Mouse (Mus musculus): ENCODE measurements around the gene Casc4. TPM values are rescaled to one million over a fixed set of nuclear protein-coding genes. Genes with fewer than 3 reads are reported as not detected.
A peak's percentile ranks its signal among the peaks of the same experiment; 100 is the strongest.

The Casc4 gene
- 0.23 and 0.40 TPM in 2 replicates for total RNA-seq (2015)
- 0.51 and 1.3 TPM in 2 replicates for total RNA-seq (2017)

DNA sequence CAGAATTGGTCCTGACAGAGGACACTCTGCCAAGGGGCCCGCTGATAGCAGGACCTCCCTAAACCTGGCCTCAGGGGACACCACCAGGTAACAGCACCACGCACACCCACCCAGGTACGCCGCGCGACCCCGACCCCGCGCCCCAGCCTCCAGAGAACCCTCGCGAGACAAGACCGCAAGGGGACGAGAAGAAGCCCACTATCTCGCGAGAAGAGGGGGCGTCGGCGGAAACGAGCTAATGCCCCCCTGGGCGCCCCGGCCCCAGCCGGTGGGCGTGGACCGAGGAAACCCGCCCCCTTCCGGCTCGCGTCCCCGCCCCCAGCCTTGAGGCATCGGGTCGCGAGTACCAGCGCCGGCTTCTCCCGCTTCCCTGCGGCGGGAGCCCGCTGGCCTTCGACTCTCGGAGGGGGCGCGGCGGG lies at the start of gene Casc4:
TSS of gene Casc4 (plus strand) at position 339 of the 419 bp plus-strand sequence.
- ATAC-seq (ENCODE audit: poor library complexity, severe bottlenecking) = peak; percentile 71

DNA sequence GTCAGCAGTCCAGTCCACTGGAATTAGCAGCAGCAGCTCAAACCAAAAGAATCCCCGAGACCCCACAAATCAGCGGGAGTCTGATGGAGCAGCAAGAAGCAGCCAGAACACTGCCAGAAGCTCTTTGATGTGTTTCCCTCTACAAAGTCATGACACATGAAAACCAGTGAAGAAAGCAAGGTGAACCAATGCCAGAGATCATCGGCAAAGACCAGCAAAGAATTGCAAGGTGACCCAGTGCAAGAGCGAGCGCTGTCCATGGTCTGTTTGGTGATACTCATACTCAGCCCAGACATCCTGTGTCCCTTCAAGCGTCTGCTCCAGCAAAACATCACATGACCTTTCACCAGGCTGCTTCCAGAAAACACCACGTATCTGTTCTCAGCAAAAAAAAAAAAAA lies 45.0 kb upstream of the Casc4 start:
- ATAC-seq (ENCODE audit: poor library complexity, severe bottlenecking) = no peak

DNA sequence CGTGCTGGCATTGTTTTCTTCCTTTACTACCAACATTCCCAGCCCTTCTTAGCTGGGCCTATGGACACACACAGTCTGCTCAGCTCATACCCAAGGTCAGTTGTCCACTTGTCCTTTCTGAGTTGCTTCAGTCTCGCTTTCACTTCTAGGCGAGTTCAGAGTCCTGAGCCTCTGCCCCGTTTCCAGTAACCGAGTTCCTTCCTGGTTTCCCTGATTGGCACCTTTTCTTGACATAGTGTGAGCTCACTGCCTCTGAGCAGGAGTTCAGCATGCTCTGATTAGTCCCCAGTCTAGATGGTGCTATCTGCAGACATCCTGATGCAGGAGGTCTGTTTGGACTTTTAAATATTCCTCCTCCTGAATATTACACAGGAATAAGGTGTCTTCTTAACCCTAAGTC lies 42.1 kb upstream of the Casc4 start:
- no peak for ATAC-seq (ENCODE audit: poor library complexity, severe bottlenecking)

DNA sequence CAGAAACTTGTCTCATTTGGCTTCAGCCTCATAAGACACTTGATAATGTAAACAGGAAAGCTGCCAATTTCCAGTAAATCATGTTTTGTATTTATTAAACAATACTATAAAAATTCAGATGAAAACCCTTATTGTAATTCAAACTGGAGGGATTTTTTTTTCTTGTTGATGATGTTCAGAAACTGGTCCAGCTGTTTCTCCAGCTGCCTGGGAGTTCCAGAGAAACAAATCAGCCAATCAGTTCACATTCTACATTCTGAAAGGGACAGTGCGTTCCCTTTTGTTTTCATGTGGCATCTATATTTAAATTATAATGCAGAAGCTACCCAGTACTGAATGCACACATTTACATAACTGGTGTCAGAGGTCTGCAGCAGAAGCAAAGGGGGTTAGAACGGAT lies 40.6 kb upstream of the Casc4 start:
- no peak for ATAC-seq (ENCODE audit: poor library complexity, severe bottlenecking)

DNA sequence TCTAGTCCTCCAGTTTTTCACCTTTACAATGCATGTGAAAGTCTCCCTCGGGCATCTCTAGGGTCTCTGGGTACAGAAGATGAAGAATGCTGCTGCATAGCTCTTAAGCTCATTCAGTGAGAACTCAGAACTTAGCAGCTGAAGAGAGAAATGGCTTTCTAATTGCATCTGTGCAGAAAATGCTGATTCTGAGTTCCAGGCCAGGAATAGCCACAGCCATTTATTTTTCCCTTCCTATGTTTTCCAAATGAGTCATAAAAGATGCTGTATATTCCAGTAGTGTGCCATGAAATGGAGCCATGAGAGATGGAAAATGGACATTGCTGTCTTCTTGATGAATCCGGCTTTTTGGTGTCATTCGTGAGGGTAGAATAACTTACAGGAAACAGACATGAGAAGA lies 38.4 kb upstream of the Casc4 start:
- no peak for ATAC-seq (ENCODE audit: poor library complexity, severe bottlenecking)

DNA sequence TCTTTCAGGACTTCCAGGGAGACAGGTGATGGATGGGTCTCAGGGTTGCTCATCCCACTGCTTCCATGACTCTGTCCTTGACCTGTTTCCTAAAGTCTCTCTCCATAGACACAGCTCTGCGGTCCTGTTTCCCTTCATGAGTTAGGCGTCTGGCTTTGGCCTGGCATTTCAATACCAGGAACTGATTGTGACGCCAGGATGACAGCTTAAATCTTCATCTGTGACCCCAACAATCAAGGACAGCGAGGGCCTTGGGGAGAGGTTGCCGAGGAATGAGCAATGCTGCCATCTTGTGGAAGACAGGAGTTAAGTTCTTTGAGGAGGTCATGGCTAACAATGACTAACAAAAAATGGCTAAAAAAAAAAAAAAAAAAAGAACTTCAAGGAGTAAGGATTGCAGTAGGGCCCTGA lies 34.3 kb upstream of the Casc4 start:
- peak; percentile 60 for ATAC-seq (ENCODE audit: poor library complexity, severe bottlenecking)

DNA sequence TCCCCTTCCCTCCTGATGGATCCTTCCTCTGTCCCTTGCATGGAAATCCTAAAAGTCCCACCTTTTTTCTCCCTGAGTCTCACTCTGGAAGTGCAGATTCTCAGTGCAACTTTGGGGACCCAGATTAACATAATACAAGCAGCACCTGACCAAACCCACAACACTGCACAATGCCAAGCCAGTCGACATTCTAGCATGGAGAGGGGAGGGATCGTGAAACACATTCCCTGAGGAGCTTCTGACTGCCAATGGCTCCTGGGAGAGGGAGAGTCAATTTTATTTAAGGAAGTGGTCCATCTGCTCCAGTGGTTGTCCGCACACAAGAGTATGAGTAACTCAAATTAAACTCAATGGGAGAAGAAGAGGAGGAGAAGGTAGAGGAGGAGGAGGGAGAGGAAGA lies 31.8 kb upstream of the Casc4 start:
- no peak for ATAC-seq (ENCODE audit: poor library complexity, severe bottlenecking)

DNA sequence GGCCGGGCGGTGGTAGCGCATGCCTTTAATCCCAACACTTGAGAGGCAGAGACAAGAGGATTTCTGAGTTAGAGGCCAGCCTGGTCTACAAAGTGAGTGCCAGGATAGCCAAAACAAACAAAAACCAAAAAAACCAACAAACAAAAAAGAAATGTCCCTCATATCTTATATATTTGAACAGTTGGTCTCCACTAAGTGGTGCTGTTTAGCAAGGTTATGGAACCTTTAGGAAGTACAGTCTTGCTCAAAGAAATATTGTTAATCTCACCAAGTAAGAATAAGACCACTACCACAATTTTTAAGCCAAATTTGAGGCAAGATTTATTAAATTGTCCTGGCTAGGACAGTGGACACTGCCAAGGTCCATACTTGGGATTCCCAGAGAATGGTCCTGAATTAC lies 25.3 kb upstream of the Casc4 start:
- ATAC-seq (ENCODE audit: poor library complexity, severe bottlenecking) = no peak

DNA sequence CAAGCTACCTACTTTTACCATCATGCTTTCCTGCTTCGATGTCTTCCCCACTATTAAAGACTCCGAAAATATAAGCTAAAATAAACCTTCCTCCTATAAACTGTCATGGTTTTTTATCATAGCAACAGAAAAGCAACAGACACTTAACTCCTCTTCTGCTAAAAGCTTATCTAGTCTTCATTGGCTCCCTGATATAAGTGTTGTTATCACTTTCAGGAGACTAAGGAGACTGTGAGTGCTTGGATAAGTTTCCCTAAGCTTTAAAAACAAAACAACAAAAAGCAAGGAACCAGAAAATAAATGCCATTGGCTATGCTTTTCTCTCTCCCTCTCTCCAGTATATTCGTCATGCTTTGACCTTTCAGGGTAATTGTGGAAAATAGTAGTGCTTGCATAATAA lies 24.5 kb upstream of the Casc4 start:
- ATAC-seq (ENCODE audit: poor library complexity, severe bottlenecking) = no peak

DNA sequence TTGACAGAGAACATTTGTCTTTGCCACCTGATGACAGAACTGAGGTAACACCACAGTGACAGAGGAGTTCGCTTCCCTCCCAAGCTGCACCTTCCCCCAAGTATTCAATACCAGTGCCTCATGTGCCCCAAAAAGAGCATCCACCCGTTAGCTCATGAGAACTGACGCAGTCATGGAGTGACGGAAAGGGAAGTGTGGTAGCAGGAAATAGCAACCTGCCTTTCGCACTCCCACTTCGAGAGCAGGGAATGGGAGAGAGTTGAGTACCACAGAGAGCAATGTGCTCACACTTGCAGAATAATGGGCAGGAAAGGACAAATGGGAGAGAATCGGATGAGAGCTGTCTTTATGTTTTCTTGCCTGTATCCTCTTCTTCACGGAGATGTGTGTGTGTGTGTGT lies 20.7 kb upstream of the Casc4 start:
- no peak for ATAC-seq (ENCODE audit: poor library complexity, severe bottlenecking)

DNA sequence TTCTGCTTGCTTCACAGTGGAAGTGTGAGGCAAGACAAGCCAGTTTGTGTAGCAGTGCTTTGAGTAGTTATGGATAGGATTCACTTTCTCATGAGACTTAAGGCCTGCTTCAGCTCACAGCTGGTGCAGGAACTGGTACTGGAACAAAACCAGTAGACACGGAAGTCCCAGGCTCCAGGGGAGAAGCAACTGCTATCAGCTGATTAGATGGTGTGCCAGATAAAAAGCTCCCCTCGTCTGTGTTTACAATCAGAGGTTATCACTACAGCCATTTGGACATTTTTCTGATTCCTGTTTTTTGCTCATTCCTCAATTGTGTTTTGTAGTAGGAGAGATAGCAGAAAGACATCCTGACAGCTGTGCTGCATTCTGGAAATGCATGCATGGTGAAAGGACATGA lies 14.7 kb upstream of the Casc4 start:
- no peak for ATAC-seq (ENCODE audit: poor library complexity, severe bottlenecking)

DNA sequence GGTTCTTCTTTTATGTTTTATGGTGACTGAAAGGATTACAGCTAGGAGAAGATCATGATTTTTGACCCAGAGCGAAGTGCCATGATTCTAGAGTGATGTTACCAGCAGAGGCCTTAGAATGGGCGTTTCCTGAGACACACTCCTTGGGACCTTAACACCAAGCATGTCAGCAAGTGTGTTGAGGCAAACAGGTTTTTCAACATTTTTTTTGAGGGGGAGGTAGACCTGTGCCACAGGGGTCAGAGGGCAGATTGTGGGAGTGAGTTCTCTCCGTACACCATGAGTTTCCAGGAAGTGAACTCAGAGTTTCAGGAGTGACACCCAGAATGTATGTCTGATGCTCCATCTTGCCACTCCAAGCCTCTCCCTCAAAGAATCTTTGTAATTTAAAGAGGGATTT lies 12.8 kb upstream of the Casc4 start:
- ATAC-seq (ENCODE audit: poor library complexity, severe bottlenecking) = no peak

DNA sequence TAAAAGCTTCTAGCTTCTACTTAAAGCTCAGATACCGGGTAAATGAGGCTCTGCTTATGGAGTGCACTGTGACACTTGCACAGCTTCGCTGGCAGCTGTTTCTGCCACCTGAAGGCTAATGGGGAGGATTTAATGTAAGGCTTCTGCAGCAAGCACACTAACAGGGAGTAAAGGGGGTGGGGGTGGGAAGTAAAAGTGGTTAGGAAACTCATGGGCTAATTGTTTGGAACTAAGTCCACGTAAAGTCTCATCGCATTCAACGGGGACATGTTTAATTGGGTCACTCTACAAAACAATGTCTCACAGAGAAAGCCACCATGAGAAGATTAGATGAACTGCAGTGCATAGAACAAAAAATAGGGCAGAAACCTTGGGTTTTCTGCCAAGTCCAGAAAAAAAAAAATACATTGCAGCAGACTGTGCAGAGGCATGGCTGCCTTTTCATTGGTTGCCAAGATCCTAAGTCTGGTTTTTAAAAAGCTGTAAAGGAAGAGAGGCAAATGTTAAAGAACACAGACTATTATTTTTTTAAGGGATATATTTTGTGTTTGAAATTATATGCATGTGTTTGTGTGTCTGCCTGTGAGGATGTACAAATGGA lies 7.3 kb upstream of the Casc4 start:
- ATAC-seq (ENCODE audit: poor library complexity, severe bottlenecking) = no peak

DNA sequence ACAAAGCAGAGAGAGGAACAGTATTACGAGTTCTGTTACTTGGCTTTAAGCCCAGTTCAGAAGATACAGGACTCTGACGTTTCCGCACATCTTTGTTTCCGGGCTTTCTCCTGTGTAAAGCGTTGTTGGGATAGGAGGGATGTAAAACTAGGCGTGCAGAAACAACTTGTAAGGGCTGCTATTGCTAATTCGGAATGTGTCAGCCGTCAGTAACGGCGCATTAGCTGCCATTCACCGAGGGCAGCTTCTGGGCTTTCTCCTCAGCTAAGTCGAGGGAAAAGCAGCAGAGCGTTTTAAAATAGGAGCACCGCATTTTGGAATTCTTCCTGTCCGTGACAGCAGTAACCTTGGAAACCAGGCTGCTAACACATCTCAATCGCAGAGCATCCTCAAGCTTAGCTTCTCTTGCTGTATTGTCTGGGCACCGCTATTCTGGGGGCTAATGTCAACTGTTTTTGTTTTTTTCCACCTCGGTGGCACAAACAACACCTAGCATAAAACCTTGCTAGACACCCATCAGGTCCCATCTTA lies 634 bp upstream of the Casc4 start:
- ATAC-seq (ENCODE audit: poor library complexity, severe bottlenecking) = 0 out of 2 replicates have a peak, but pooled peaks have one; percentile 4

DNA sequence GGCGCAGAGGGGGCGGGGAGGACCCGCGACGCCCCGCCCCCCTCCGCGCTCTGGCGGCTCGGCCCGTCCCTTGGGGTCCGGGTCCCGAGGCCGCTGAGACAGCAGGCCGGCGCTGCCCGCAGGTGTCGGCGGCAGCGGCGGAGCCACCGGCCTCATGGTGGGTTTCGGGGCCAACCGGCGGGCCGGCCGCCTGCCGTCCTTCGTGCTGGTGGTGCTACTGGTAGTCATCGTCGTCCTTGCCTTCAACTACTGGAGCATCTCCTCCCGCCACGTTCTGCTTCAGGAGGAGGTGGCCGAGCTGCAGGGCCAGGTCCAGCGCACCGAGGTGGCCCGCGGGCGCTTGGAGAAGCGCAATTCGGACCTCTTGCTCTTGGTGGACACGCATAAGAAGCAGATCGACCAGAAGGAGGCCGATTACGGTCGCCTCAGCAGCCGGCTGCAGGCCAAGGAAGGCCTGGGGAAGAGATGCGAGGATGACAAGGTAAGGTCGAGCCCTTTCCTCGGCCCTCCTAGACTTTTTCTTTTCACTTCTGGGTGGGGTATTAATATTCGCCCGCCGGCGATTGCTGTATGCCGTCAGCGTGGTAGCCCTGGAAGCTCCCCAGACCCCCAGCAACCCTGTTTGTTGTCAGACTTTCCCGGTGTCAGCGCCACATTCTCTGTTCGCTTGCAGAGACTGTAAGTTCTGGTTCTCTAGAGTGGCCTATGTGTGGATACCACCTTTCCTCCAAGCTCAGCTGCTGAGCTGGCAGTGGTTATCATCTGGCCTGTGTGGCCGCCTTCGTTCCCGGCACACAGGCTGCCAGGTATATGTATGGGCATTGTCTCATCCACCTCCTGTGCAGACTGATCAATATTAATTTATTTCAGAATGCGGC lies 520 bp downstream of the Casc4 start:
- ATAC-seq (ENCODE audit: poor library complexity, severe bottlenecking) = peak; percentile 26

DNA sequence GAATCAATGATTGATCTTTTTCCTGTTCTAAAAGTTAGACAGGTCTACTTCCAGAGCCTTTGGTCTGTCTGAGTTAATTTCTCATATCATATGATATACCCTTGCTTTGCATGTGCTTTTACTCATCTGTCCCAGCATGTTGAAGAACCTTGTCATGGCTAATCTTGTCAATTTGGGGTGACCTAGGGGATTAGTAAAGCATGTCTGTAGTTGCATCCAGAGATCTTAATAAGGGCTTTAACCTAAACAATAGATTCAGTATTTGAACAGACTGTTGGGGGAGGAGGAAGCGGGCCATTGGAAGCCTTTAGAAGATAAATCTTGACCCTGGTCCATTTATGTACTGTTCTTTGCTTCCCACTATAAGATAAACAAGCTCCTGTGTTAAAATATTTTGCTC lies 12.7 kb downstream of the Casc4 start:
- ATAC-seq (ENCODE audit: poor library complexity, severe bottlenecking) = no peak

DNA sequence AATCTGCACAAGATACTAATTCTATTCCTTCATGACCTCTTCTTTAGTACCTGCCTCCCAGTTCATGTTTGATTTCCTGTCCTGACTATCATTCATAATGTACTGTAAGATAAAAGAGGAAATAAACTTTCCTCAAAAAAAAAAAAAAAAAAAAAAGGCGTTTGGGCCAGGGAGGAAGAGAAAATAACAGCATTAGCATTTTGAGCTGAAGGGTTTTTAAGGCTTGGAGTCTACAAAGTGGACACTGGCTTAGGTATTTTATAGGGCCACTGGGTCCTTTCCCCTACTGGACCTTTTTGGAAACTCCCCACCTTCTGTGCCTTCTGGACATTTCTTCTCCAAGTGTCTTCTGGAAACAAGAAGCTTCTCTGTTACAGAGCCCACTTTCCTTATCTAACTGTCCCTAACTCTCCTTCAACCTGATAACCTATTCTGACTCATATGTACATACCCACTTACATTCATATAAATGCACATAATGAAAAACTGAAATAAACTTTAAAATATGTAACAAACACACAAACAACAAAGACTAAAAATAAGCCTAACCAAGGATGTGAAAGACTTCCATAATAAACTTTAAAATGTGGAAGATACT lies 18.8 kb downstream of the Casc4 start:
- ATAC-seq (ENCODE audit: poor library complexity, severe bottlenecking) = no peak

DNA sequence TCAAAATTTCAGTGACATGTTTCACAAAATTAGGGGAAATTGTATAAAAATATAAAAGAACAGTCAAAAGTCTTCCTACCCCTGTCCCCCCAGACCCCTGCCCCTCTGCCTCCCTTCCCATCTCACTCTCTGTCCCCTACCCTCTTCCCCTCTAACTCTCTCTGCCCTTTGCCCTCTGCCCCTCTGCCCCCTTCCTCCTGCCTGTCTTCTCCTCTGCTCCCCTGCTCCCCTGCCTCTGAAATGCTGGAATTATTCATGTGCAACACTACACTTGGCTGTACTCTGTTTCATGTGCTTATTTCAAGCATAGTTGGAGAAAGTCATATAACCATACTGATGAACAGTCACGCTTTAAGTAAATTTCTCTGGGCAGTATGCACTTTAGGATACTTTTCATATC lies 19.6 kb downstream of the Casc4 start:
- ATAC-seq (ENCODE audit: poor library complexity, severe bottlenecking) = no peak

DNA sequence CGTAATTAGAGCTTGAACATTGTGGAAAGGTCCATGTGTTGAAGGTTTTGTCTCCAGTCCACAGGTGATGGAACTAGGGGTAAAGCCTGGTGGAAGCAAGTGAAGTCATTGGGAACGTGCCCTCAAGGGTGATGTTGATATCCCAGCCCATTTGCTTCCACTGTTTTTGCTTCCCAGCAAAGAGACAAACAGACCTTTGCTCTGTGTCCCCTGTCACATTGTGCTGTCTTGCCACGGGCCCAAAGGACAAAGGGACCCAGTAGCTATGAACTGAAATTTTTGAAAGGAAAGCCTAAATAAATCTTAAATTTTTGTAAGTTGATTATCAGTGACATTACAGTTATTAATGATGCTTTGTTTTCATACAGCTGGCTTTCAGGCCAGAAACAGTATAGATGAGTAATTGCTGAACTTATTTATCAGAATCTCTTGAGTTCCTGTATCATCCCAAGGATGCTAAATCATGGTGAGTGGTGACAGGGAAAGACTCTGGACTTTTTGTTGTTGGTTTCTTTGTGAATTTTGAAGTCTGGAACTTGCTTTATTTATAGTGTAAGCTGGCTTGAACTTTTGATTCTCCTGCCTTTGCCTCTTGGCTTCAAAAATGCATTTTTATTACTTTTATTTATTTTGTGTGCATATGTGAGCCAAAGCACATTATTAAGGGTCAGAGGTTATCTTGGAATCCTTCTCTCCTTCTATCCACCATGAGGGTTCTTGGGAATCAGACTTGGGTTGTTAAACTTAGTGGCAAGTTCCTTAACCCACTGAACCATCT lies 22.1 kb downstream of the Casc4 start:
- no peak for ATAC-seq (ENCODE audit: poor library complexity, severe bottlenecking)

DNA sequence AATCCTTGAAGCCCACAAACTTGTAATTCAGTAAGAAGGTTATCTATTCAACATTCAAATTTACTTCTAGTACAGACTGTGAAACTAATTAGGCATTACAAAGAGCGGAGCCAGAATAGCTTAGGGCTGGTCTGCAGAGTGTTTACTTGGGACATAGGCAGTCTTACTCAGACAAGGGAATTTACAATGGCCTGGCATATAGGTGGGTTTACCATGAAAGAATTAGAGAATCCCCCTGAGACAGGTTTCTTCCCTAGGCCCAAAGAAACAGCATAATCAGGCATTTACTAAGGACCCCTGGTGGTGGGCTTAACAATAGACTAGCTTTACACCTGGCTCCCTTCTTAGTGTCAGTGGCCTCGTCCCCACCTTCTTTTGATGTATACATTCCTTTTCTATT lies 28.5 kb downstream of the Casc4 start:
- no peak for ATAC-seq (ENCODE audit: poor library complexity, severe bottlenecking)

DNA sequence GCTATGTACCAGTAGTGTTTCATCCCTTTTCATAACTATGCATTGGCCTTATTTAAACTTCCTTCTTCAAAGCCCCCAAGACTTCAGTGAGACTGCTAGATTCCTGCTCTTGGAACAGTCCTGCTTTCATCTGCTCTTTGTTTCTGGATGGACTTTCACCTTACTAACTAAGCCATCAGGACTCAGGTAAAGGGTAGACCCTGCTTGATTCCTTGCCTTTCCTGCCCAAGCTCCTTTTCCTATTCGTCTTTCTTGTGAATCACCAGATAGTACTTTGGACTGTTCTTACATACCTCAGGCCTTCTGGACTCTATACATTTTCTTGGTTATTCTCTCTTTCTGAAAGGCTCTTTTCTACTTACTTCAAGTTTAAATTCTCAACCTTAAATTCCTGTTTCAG lies 30.1 kb downstream of the Casc4 start:
- ATAC-seq (ENCODE audit: poor library complexity, severe bottlenecking) = no peak
